Mouse (Mus musculus) bone marrow macrophage, adult 2 months (primary cell): ENCODE results near the gene Grm7.

ENCODE experiments used
- CTCF ChIP-seq: IDR thresholded peaks from 2 replicates; pipeline ENCODE4 v1.5.1; 2012; ENCODE audit warnings: low read depth, mild to moderate bottlenecking, low read length, moderate library complexity
- POLR2A ChIP-seq: IDR thresholded peaks from 2 replicates; pipeline ENCODE4 v1.6.1; 2012; ENCODE audit warnings: mild to moderate bottlenecking, low read depth, low read length, borderline replicate concordance

DNA sequence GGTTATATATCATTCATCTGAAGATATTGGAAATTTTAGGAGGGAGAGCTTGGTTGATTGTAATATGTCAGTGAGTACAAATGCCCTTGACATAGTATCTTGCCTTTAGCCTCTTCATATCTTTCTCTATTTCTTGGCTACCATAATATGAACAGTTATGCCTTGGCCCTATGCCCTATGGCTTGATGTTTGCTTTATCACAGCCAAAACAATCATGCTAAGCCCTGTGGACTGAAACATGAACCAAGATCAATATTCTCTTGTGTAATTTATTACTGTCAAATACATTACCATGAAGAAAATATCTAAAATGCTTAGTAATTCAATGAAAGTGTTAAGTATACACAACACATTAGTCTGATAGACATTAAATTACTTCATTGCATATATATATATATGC lies 222.9 kb downstream of the Grm7 start:
- TF ChIP-seq CTCF, result no peak
- TF ChIP-seq POLR2A, result no peak
